Mouse (Mus musculus) skeletal muscle tissue, adult 2 months (tissue): ENCODE measurements around the gene Fam149b.
"Not testable (repeated sequence)": the region's sequence is repeated elsewhere in the genome, so short reads cannot be mapped to it uniquely, and the experiment has no call there.

Source experiments
- DNase-seq: peaks from one replicate; pipeline ENCODE4 v3.0.0-alpha.2; 2012; ENCODE audit warnings: low read depth, low spot score

The Fam149b gene

GRCm38 (mm10) chr14:20347991-20348541 lies at the start of gene Fam149b, which contains the start of gene Ecd:
Fam149b (plus strand) TSS chr14:20348162.
Ecd (minus strand) TSS chr14:20348121.
- peak; percentile 91 for DNase-seq

- DNase-seq = not testable (repeated sequence)
These were observed 42.9 kb upstream of the Fam149b start for GRCm38 (mm10) chr14:20305085-20305484.

- DNase-seq = no peak
These were observed 32.8 kb upstream of the Fam149b start for GRCm38 (mm10) chr14:20315137-20315536.

GRCm38 (mm10) chr14:20319420-20319819 lies 28.5 kb upstream of the Fam149b start:
- DNase-seq = no peak

GRCm38 (mm10) chr14:20324196-20324595 lies 23.8 kb upstream of the Fam149b start:
- DNase-seq = no peak

- no peak for DNase-seq
These were observed 19.5 kb upstream of the Fam149b start for GRCm38 (mm10) chr14:20328474-20328873.

GRCm38 (mm10) chr14:20331316-20331715 lies 16.6 kb upstream of the Fam149b start:
- no peak for DNase-seq

GRCm38 (mm10) chr14:20339415-20339814 lies 8.5 kb upstream of the Fam149b start:
- DNase-seq = no peak

- DNase-seq = no peak
These were observed 7.8 kb upstream of the Fam149b start for GRCm38 (mm10) chr14:20340149-20340548.

- DNase-seq = no peak
These were observed 7.1 kb upstream of the Fam149b start for GRCm38 (mm10) chr14:20340866-20341265.

- no peak for DNase-seq
These were observed 2.1 kb upstream of the Fam149b start for GRCm38 (mm10) chr14:20345885-20346284.

GRCm38 (mm10) chr14:20347441-20347990 lies 446 bp upstream of the Fam149b start:
- no peak for DNase-seq

- DNase-seq = no peak
These were observed 15.3 kb downstream of the Fam149b start for GRCm38 (mm10) chr14:20363230-20363629.

GRCm38 (mm10) chr14:20368271-20368670 lies 20.3 kb downstream of the Fam149b start:
- DNase-seq = no peak

- DNase-seq = no peak
These were observed 22.8 kb downstream of the Fam149b start for GRCm38 (mm10) chr14:20370798-20371197.

GRCm38 (mm10) chr14:20371854-20372253 lies 23.9 kb downstream of the Fam149b start:
- no peak for DNase-seq

GRCm38 (mm10) chr14:20377112-20377521 lies 29.2 kb downstream of the Fam149b start:
- no peak for DNase-seq

- no peak for DNase-seq
These were observed 30.5 kb downstream of the Fam149b start for GRCm38 (mm10) chr14:20378313-20379061.

- DNase-seq = no peak
These were observed 31.2 kb downstream of the Fam149b start for GRCm38 (mm10) chr14:20379087-20379640.

- no peak for DNase-seq
These were observed 31.9 kb downstream of the Fam149b start for GRCm38 (mm10) chr14:20379753-20380430.

- DNase-seq = peak; percentile 88
These were observed 40.6 kb downstream of the Fam149b start, which contains the start of gene Dnajc9 for GRCm38 (mm10) chr14:20388441-20389129. Dnajc9 (minus strand) TSS chr14:20388910.
